Mouse (Mus musculus): ENCODE results near the gene Fam111a. TPM values are rescaled to one million over a fixed set of nuclear protein-coding genes. Genes with fewer than 3 reads are reported as not detected.

The Fam111a gene
- polyA plus RNA-seq, 2 experiments, result 17.9 to 30.3 TPM

DNA sequence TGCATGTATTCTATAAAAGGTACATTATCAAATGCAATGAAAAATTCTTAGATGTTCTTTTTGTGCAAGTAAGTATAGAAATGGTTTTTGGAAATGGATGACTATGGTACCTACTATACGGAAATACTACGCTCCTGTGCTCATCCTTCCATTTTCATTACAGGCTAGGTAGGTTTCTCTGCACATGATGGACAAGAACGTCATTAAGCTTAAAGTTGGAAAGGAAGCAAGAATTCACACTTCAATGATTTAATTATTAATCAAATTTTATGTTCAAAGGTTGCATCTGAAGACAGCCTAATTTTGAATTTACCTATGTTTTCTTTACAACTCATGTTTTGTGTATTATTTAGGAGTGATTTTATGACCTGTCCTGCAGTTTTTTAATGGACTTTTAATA lies 88.7 kb downstream of the Fam111a start:
- TF ChIP-seq CTCF (IDR thresholded peaks at IDR 0.05; ENCODE audit: low read depth), result no peak
- no peak for TF ChIP-seq EP300 (IDR thresholded peaks at IDR 0.05; ENCODE audit: low read depth)
- ATAC-seq (ENCODE audit: insufficient read depth) (no peak), DNase-seq (ENCODE audit: low read depth in 3 of 3, low spot score in 3 of 3) (no peak)
- H3K4me3 ChIP-seq (ENCODE audit: insufficient read depth in 1 of 2, low read depth in 2 of 2, low read length in 2 of 2), result no peak overlapping the region
- H3K27ac ChIP-seq, result no peak overlapping the region
- H3K4me1 ChIP-seq (replicated peaks; ENCODE audit: control insufficient read depth in 2 of 2, insufficient read depth in 2 of 2, low read length in 1 of 2), result no peaks in the 10 kb centered on the region
- no peak overlapping the region for H3K9ac ChIP-seq (replicated peaks)
- no peak overlapping the region for H3K4me2 ChIP-seq (ENCODE audit: low read depth)
- no peaks in the 10 kb centered on the region for H3K9me3 ChIP-seq (ENCODE audit: control insufficient read depth, low read length)
- no peaks in the 10 kb centered on the region for H3K36me3 ChIP-seq (replicated peaks; ENCODE audit: control insufficient read depth, insufficient read depth, low read depth)
- H3K27me3 ChIP-seq (ENCODE audit: control insufficient read depth, insufficient read depth, low read length), result no peaks in the 10 kb centered on the region
- 57% methylated on average over 3 of the region's 3 CpGs for WGBS (ENCODE audit: insufficient replicate concordance)

DNA sequence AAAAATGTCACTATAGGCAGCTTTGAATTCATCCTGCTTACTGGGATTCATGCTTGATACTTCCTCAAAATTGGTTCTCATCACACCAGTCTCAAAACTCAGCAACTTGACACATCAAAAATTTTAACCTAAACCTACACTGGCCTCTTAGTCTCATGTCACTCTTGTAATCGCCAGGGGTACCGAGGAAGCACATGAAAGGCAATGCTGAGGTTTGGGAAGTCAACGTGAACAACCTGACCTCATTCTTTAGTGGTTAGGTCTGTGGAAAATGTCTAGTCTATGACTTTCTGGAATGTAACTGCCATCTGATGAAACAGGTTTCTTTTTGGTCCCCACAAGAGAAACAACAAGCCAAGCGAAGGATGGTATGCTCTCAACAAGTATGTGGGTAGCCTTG lies 89.4 kb downstream of the Fam111a start:
- H3K4me1 ChIP-seq (replicated peaks; ENCODE audit: control insufficient read depth in 2 of 2, insufficient read depth in 2 of 2, low read length in 1 of 2), result no peaks in the 10 kb centered on the region
- no peak overlapping the region for H3K9ac ChIP-seq (replicated peaks)
- DNase-seq (ENCODE audit: low read depth in 3 of 3, low spot score in 3 of 3) (no peak), ATAC-seq (ENCODE audit: insufficient read depth) (no peak)
- H3K9me3 ChIP-seq (ENCODE audit: control insufficient read depth, low read length), result no peaks in the 10 kb centered on the region
- H3K27me3 ChIP-seq (ENCODE audit: control insufficient read depth, insufficient read depth, low read length), result no peaks in the 10 kb centered on the region
- no peak overlapping the region for H3K4me3 ChIP-seq (ENCODE audit: insufficient read depth in 1 of 2, low read depth in 2 of 2, low read length in 2 of 2)
- H3K4me2 ChIP-seq (ENCODE audit: low read depth), result no peak overlapping the region
- 56% methylated on average over 4 of the region's 4 CpGs for WGBS (ENCODE audit: insufficient replicate concordance)
- no peaks in the 10 kb centered on the region for H3K36me3 ChIP-seq (replicated peaks; ENCODE audit: control insufficient read depth, insufficient read depth, low read depth)
- no peak for TF ChIP-seq CTCF (IDR thresholded peaks at IDR 0.05; ENCODE audit: low read depth)
- no peak for TF ChIP-seq EP300 (IDR thresholded peaks at IDR 0.05; ENCODE audit: low read depth)
- H3K27ac ChIP-seq, result no peak overlapping the region

DNA sequence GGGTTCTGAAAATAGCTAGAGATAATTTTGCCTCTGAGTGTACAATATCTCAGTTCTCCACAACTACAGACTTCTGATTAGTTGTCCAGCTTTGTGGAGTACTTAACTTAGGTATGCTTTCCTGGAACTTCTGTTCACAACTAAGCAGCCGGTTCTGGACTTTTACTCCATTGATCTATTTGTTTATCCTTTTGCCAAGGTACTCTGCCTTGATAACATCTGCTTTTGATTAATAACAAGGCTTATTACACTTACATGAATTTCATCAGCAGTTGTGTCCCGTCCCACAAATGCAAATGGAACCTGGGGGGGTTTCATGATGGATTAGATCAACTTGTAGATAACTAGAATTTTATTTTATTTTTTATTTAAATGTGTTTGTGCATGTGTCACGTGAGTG lies 91.3 kb downstream of the Fam111a start:
- Histone ChIP-seq H3K36me3 (replicated peaks; ENCODE audit: control insufficient read depth, insufficient read depth, low read depth) (no peaks in the 10 kb centered on the region), H3K4me1 (replicated peaks; ENCODE audit: control insufficient read depth in 2 of 2, insufficient read depth in 2 of 2, low read length in 1 of 2) (no peaks in the 10 kb centered on the region), H3K27me3 (ENCODE audit: control insufficient read depth, insufficient read depth, low read length) (no peaks in the 10 kb centered on the region), H3K4me2 (ENCODE audit: low read depth) (no peak overlapping the region), H3K27ac (no peak overlapping the region), H3K9me3 (ENCODE audit: control insufficient read depth, low read length) (no peaks in the 10 kb centered on the region), H3K4me3 (ENCODE audit: insufficient read depth in 1 of 2, low read depth in 2 of 2, low read length in 2 of 2) (no peak overlapping the region), H3K9ac (replicated peaks) (no peak overlapping the region)
- no peak for ATAC-seq (ENCODE audit: insufficient read depth)
- 46% methylated on average over 3 of the region's 3 CpGs for WGBS (ENCODE audit: insufficient replicate concordance)
- TF ChIP-seq CTCF (IDR thresholded peaks at IDR 0.05; ENCODE audit: low read depth), result no peak
- TF ChIP-seq EP300 (IDR thresholded peaks at IDR 0.05; ENCODE audit: low read depth), result no peak
- no peak for DNase-seq (ENCODE audit: low read depth in 3 of 3, low spot score in 3 of 3)

DNA sequence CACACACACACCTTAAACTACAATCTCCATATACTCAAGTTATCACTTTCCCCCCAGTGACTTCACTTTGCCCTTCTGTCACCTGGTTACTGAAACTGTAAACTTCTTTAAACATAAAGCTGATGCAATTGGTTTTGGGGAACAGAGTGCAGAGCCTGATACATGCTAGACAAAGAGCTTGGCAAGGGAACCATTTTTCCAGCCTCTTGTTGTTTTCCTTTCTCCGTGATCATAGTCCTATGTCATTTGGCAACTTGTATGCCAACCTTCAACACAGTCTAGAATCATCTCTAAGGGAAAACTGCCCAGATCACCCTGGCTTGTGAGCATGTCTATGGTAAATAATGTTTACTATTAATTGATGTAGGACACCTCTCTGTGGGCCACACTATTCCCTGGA lies 92.5 kb downstream of the Fam111a start:
- H3K36me3 ChIP-seq (replicated peaks; ENCODE audit: control insufficient read depth, insufficient read depth, low read depth), result no peaks in the 10 kb centered on the region
- H3K27ac ChIP-seq, result no peak overlapping the region
- H3K4me2 ChIP-seq (ENCODE audit: low read depth), result no peak overlapping the region
- TF ChIP-seq CTCF (IDR thresholded peaks at IDR 0.05; ENCODE audit: low read depth) (no peak), EP300 (IDR thresholded peaks at IDR 0.05; ENCODE audit: low read depth) (no peak)
- no peaks in the 10 kb centered on the region for H3K9me3 ChIP-seq (ENCODE audit: control insufficient read depth, low read length)
- DNase-seq (ENCODE audit: low read depth in 3 of 3, low spot score in 3 of 3), result no peak
- no peaks in the 10 kb centered on the region for H3K4me1 ChIP-seq (replicated peaks; ENCODE audit: control insufficient read depth in 2 of 2, insufficient read depth in 2 of 2, low read length in 1 of 2)
- H3K9ac ChIP-seq (replicated peaks), result no peak overlapping the region
- H3K27me3 ChIP-seq (ENCODE audit: control insufficient read depth, insufficient read depth, low read length), result no peaks in the 10 kb centered on the region
- no peak overlapping the region for H3K4me3 ChIP-seq (ENCODE audit: insufficient read depth in 1 of 2, low read depth in 2 of 2, low read length in 2 of 2)
- 57% methylated on average over 1 of the region's 1 CpGs for WGBS (ENCODE audit: insufficient replicate concordance)
- ATAC-seq (ENCODE audit: insufficient read depth), result no peak

Other genes with a start within 250 kb of the Fam111a start
- gene Olfr1436, start 246.6 kb upstream of the Fam111a start, polyA plus RNA-seq (2012; rRNA removed), result not detected in 2 replicates
- not detected in 2 replicates for gene Olfr1436, start 246.6 kb upstream of the Fam111a start, polyA plus RNA-seq (2014; fragmentation: Nextera tagmentation; extraction: Ambion mirVana)
- not detected in 2 replicates for gene Olfr1437, start 220.6 kb upstream of the Fam111a start, polyA plus RNA-seq (2012; rRNA removed)
- not detected in 2 replicates for gene Olfr1437, start 220.6 kb upstream of the Fam111a start, polyA plus RNA-seq (2014; fragmentation: Nextera tagmentation; extraction: Ambion mirVana)
- not detected in 2 replicates for gene Olfr1438-ps1, start 209.8 kb upstream of the Fam111a start, polyA plus RNA-seq (2012; rRNA removed)
- gene Olfr1438-ps1, start 209.8 kb upstream of the Fam111a start, polyA plus RNA-seq (2014; fragmentation: Nextera tagmentation; extraction: Ambion mirVana), result not detected in 2 replicates
- not detected in 2 replicates for gene Olfr1440, start 158.5 kb upstream of the Fam111a start, polyA plus RNA-seq (2012; rRNA removed)
- not detected in 2 replicates for gene Olfr1440, start 158.5 kb upstream of the Fam111a start, polyA plus RNA-seq (2014; fragmentation: Nextera tagmentation; extraction: Ambion mirVana)
- not detected in 2 replicates for gene Olfr1441, start 128.3 kb upstream of the Fam111a start, polyA plus RNA-seq (2012; rRNA removed)
- not detected in 2 replicates for gene Olfr1441, start 128.3 kb upstream of the Fam111a start, polyA plus RNA-seq (2014; fragmentation: Nextera tagmentation; extraction: Ambion mirVana)
- not detected in 2 replicates for gene Pfpl, start 117.8 kb upstream of the Fam111a start, polyA plus RNA-seq (2012; rRNA removed)
- gene Pfpl, start 117.8 kb upstream of the Fam111a start, polyA plus RNA-seq (2014; fragmentation: Nextera tagmentation; extraction: Ambion mirVana), result not detected in 2 replicates
- gene Mpeg1, start 85.0 kb upstream of the Fam111a start, polyA plus RNA-seq (2012; rRNA removed), result 4.0 and 5.9 TPM in 2 replicates
- gene Mpeg1, start 85.0 kb upstream of the Fam111a start, polyA plus RNA-seq (2014; fragmentation: Nextera tagmentation; extraction: Ambion mirVana), result 1.8 and 2.0 TPM in 2 replicates
- gene Dtx4, start 44.3 kb upstream of the Fam111a start, polyA plus RNA-seq (2012; rRNA removed), result 1.5 TPM in 2 replicates
- 1.6 and 1.9 TPM in 2 replicates for gene Dtx4, start 44.3 kb upstream of the Fam111a start, polyA plus RNA-seq (2014; fragmentation: Nextera tagmentation; extraction: Ambion mirVana)
- 1.5 and 1.9 TPM in 2 replicates for gene Gm4952, start 54.2 kb downstream of the Fam111a start, polyA plus RNA-seq (2012; rRNA removed)
- gene Gm4952, start 54.2 kb downstream of the Fam111a start, polyA plus RNA-seq (2014; fragmentation: Nextera tagmentation; extraction: Ambion mirVana), result 4.2 and 4.3 TPM in 2 replicates
- 0.15 and 0.19 TPM in 2 replicates for gene Glyat, start 87.6 kb downstream of the Fam111a start, polyA plus RNA-seq (2012; rRNA removed)
- gene Glyat, start 87.6 kb downstream of the Fam111a start, polyA plus RNA-seq (2014; fragmentation: Nextera tagmentation; extraction: Ambion mirVana), result 0.38 and 0.48 TPM in 2 replicates
- not detected in 2 replicates for gene Olfr1442, start 124.7 kb downstream of the Fam111a start, polyA plus RNA-seq (2012; rRNA removed)
- gene Olfr1442, start 124.7 kb downstream of the Fam111a start, polyA plus RNA-seq (2014; fragmentation: Nextera tagmentation; extraction: Ambion mirVana), result not detected in 2 replicates
- gene Olfr1443, start 132.4 kb downstream of the Fam111a start, polyA plus RNA-seq (2012; rRNA removed), result not detected in 2 replicates
- not detected in 2 replicates for gene Olfr1443, start 132.4 kb downstream of the Fam111a start, polyA plus RNA-seq (2014; fragmentation: Nextera tagmentation; extraction: Ambion mirVana)
- 1.8 and 2.0 TPM in 2 replicates for gene Keg1, start 150.0 kb downstream of the Fam111a start, polyA plus RNA-seq (2012; rRNA removed)
- gene Keg1, start 150.0 kb downstream of the Fam111a start, polyA plus RNA-seq (2014; fragmentation: Nextera tagmentation; extraction: Ambion mirVana), result 2.7 and 4.6 TPM in 2 replicates
- gene Cntf, start 219.9 kb downstream of the Fam111a start, polyA plus RNA-seq (2012; rRNA removed), result 0.94 and 1.8 TPM in 2 replicates
- 0.35 and 0.72 TPM in 2 replicates for gene Cntf, start 219.9 kb downstream of the Fam111a start, polyA plus RNA-seq (2014; fragmentation: Nextera tagmentation; extraction: Ambion mirVana)